Mouse (Mus musculus) stomach, postnatal 0 days (tissue): ENCODE measurements around the gene Tgfbr3. TPM values are rescaled to one million over a fixed set of nuclear protein-coding genes. Genes with fewer than 3 reads are reported as not detected.
A peak's percentile ranks its signal among the peaks of the same experiment; 100 is the strongest.

Source experiments
- ATAC-seq: fragments of 200-750 bp; cut with Nextera tagmentation; 2 replicates; pipeline ENCODE4 v1.8.0; 2017; ENCODE audit not compliant: low FRiP score, low TSS enrichment
- DNase-seq: peaks from one replicate; pipeline ENCODE4 v3.0.0-alpha.2; 2016; ENCODE audit warnings: low spot score
- H3K27ac ChIP-seq: fragments of 300-500 bp; sonication (generic); replicated peaks from 2 replicates; pipeline ENCODE4 v1.5.1; 2014; ENCODE audit warnings: mild to moderate bottlenecking, control low read depth
- H3K27me3 ChIP-seq: fragments of 300-500 bp; sonication (generic); 2 replicates; pipeline ENCODE4 v1.6.1; 2014; ENCODE audit warnings: low read length; ENCODE audit not compliant: control insufficient read depth, insufficient read depth
- H3K36me3 ChIP-seq: fragments of 300-500 bp; sonication (generic); 2 replicates; pipeline ENCODE4 v1.6.1; 2014; ENCODE audit warnings: low read length, mixed read lengths; ENCODE audit not compliant: control insufficient read depth, insufficient read depth
- H3K4me1 ChIP-seq: fragments of 300-500 bp; sonication (generic); replicated peaks from 2 replicates; pipeline ENCODE4 v1.6.1; 2014; ENCODE audit warnings: antibody characterized with exemption; ENCODE audit not compliant: control insufficient read depth, insufficient read depth
- H3K4me2 ChIP-seq: fragments of 300-500 bp; sonication (generic); replicated peaks from 2 replicates; pipeline ENCODE4 v1.6.1; 2014; ENCODE audit warnings: low read depth, mild to moderate bottlenecking, control low read depth, moderate library complexity
- H3K4me3 ChIP-seq: fragments of 300-500 bp; sonication (generic); 2 replicates; pipeline ENCODE4 v1.5.1; 2014; ENCODE audit warnings: low read depth, low read length, control low read depth
- H3K9ac ChIP-seq: fragments of 300-500 bp; sonication (generic); 2 replicates; pipeline ENCODE4 v1.6.1; 2014; ENCODE audit warnings: mild to moderate bottlenecking, low read length, control low read depth, mixed read lengths
- H3K9me3 ChIP-seq: fragments of 300-500 bp; sonication (generic); 2 replicates; pipeline ENCODE4 v1.6.1; 2016; ENCODE audit warnings: low read length; ENCODE audit not compliant: control insufficient read depth
- CTCF ChIP-seq: IDR thresholded peaks from 2 replicates; pipeline ENCODE4 v1.5.1; 2016; ENCODE audit warnings: antibody characterized with exemption, low read depth, mild to moderate bottlenecking, moderate library complexity
- EP300 ChIP-seq: optimal IDR thresholded peaks from 2 replicates; pipeline ENCODE3; 2016; ENCODE audit warnings: antibody characterized with exemption
- WGBS: fragments of 180-500 bp; shearing (Covaris S2); extraction: QIAGEN DNeasy Blood & Tissue Kit; methylation state at CpG from one replicate; pipeline ENCODE4 v1.1.7; 2014; 5-methylcytosine and 5-hydroxymethylcytosine counted together
- polyA plus RNA-seq: library from polyadenylated mRNA; unstranded; fragments of >200 nt; fragmentation: Nextera tagmentation; extraction: Ambion mirVana; gene quantifications from 2 replicates; pipeline ENCODE4 v1.2.1, GENCODE M21; 2015

Gene Tgfbr3
- polyA plus RNA-seq, 1 experiment from 2014 or later, result 10.6 TPM

DNA sequence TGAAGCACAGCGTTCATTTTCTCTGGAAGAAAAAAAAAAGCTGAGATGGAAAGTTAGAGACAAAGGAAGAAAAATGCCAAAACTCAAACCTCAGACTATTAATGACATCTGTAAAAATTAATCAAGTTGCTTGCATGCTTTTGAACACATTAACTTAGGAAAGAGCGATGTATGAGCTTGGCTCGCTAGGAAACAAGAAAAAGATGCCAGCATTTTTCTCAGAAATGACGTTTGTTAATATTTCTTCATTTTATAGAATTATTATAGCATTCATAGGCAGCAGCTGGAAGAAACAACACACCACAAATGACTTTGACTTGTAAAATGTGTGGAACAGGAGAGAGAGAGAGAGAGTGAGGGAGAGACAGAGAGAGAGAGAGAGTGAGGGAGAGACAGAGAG, 187.7 kb downstream of the Tgfbr3 start:
- TF ChIP-seq EP300 (no peak), CTCF (no peak)
- Histone ChIP-seq H3K27me3 (no peaks in the 10 kb centered on the region), H3K36me3 (no peaks in the 10 kb centered on the region), H3K9me3 (no peaks in the 10 kb centered on the region), H3K4me3 (no peak overlapping the region), H3K4me2 (no peak overlapping the region), H3K9ac (no peak overlapping the region), H3K4me1 (no peaks in the 10 kb centered on the region), H3K27ac (no peak overlapping the region)
- no peak for DNase-seq
- no peak for ATAC-seq
- WGBS, result 55% methylated on average over 4 of the region's 4 CpGs

DNA sequence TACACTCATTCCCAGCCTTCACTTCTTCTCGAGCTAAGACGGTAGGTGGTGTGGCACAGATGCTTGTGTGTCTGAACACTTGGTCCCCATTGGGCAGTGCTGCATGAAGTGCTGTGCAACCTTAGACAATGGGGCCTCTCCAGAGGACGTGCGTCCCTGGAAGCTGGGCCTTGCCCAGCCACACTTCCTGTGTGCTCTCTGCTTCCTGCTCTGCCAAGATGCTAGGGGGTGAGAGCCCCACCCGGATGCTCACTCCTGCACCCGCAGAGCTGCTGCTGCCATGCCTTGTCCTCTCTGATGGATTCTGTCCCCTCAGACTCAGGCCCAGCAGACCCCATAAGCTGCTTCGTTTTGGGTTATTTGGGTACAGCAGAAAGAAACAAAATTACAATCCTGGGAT, 188.3 kb downstream of the Tgfbr3 start:
- TF ChIP-seq CTCF (no peak), EP300 (no peak)

DNA sequence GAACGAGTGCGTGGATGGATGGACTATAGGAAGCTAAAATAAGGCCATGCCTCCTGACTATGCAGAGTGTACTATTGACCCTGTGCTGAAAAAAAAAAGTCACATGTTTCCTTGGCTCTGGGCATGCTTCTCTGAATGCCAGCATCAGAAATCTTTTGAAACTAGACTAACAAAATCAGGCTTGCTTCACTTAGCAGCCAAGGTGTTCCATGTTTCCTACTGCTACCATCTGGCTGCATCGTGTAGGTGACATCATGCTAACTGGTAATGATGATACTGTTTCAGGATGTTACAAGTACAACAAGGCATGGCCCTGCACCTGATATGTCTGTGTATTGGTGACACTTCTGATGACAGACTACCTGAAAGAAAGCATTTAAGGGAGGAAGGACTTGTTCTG, 189.8 kb downstream of the Tgfbr3 start:
- Histone ChIP-seq H3K9ac (no peak overlapping the region), H3K4me1 (no peaks in the 10 kb centered on the region), H3K9me3 (no peaks in the 10 kb centered on the region), H3K4me3 (no peak overlapping the region), H3K27ac (no peak overlapping the region), H3K36me3 (no peaks in the 10 kb centered on the region), H3K27me3 (no peaks in the 10 kb centered on the region), H3K4me2 (no peak overlapping the region)
- DNase-seq (no peak), ATAC-seq (no peak)
- TF ChIP-seq EP300 (no peak), CTCF (no peak)
- WGBS, result 87% methylated on average over 3 of the region's 3 CpGs

More for the DNA sequence above, 188.3 kb downstream of the Tgfbr3 start:
- ATAC-seq (no peak), DNase-seq (no peak)
- H3K4me1 ChIP-seq, result no peaks in the 10 kb centered on the region
- H3K9me3 ChIP-seq, result no peaks in the 10 kb centered on the region
- no peaks in the 10 kb centered on the region for H3K27me3 ChIP-seq
- H3K4me2 ChIP-seq, result no peak overlapping the region
- 64% methylated on average over 7 of the region's 7 CpGs for WGBS
- no peaks in the 10 kb centered on the region for H3K36me3 ChIP-seq
- H3K9ac ChIP-seq, result no peak overlapping the region
- H3K4me3 ChIP-seq, result no peak overlapping the region
- peak overlapping the region; percentile 40; the same call in 1 of the 2 replicates for H3K27ac ChIP-seq

DNA sequence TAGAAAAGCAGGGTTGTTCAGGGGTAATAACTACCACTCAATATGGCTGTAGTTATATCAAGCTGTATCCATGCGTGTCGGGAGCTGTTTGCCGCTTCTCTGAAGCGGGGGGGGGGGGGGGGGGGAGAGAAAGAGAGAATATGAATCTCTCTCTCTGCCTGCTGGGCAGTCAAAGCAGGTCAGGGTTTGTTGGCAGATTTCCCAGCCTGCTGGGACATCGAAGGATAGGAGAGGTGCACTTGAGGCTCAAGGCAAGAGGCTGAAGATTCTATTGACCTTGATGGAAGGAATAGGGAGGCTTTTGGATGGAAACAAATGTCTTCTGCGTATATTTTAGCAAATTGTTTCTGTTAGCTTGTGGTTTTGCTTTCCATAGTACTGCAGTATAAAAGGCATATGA, 190.4 kb downstream of the Tgfbr3 start:
- H3K9ac ChIP-seq, result no peak overlapping the region
- H3K4me2 ChIP-seq, result no peak overlapping the region
- H3K4me3 ChIP-seq, result no peak overlapping the region
- no peaks in the 10 kb centered on the region for H3K9me3 ChIP-seq
- ATAC-seq (no peak), DNase-seq (no peak)
- H3K36me3 ChIP-seq, result no peaks in the 10 kb centered on the region
- no peak overlapping the region for H3K27ac ChIP-seq
- WGBS, result 37% methylated on average over 6 of the region's 6 CpGs
- H3K27me3 ChIP-seq, result no peaks in the 10 kb centered on the region
- TF ChIP-seq CTCF (no peak), EP300 (no peak)
- no peaks in the 10 kb centered on the region for H3K4me1 ChIP-seq

DNA sequence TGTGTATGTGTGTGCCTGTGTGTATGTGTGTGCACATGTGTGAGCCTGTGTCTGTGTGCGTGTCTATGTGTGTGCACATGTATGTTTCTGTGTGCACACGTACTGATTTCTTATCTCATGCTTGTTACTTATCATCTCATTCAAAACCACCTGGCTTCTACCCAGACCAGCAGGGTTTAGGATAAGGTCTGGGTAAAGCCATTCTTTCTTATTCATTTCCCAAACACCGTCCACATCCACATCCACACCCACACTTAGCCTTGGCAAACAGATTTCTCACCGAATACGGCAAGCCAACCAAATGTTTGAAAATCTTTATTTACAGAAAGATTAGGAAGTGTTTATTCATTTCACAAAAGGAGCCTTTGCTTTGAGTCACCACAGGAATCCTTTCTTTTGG, 191.4 kb downstream of the Tgfbr3 start:
- Histone ChIP-seq H3K27me3 (no peaks in the 10 kb centered on the region), H3K36me3 (no peaks in the 10 kb centered on the region), H3K27ac (no peak overlapping the region), H3K4me2 (no peak overlapping the region), H3K4me3 (no peak overlapping the region), H3K4me1 (no peaks in the 10 kb centered on the region), H3K9me3 (no peaks in the 10 kb centered on the region), H3K9ac (no peak overlapping the region)
- ATAC-seq (peak; percentile 52; the same call in 1 of the 2 replicates), DNase-seq (no peak)
- no peak for TF ChIP-seq CTCF
- TF ChIP-seq EP300, result no peak
- 27% methylated on average over 5 of the region's 5 CpGs for WGBS

DNA sequence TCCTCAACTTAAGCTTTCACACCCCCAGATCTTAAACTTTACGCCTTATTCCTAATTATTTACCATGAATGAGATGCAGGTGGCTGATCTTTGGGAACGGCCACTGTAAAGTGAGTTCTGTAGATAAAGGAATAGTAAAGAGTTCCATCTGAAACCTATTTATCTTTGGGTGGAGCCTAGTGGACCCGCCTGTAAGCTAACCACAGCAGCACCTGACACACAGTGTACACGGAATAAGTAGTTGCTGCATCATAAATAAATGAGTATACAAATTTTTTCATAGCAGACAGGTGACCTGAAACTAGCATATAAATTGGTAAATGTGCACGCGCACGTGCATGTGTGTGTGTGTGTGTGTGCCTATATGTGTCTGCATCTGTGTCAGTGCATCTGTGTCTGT, 192.1 kb downstream of the Tgfbr3 start:
- 70% methylated on average over 7 of the region's 7 CpGs for WGBS
- no peaks in the 10 kb centered on the region for H3K4me1 ChIP-seq
- DNase-seq (no peak), ATAC-seq (no peak)
- H3K4me3 ChIP-seq, result no peak overlapping the region
- H3K36me3 ChIP-seq, result no peaks in the 10 kb centered on the region
- H3K27ac ChIP-seq, result no peak overlapping the region
- no peak overlapping the region for H3K4me2 ChIP-seq
- TF ChIP-seq CTCF, result no peak
- no peak for TF ChIP-seq EP300
- no peaks in the 10 kb centered on the region for H3K9me3 ChIP-seq
- no peak overlapping the region for H3K9ac ChIP-seq
- H3K27me3 ChIP-seq, result no peaks in the 10 kb centered on the region
